Mouse (Mus musculus): Measurements from ENCODE around the gene Mgmt. TPM values are rescaled to one million over a fixed set of nuclear protein-coding genes. Genes with fewer than 3 reads are reported as not detected.

Gene Mgmt
- polyA plus RNA-seq, 1 experiment from 2014 or later, result 4.0 TPM

GRCm38 (mm10) chr7:137151854-137152253 is 257.4 kb downstream of the Mgmt start:
- H3K27ac ChIP-seq (ENCODE audit: poor library complexity, severe bottlenecking), result no peak overlapping the region
- no peaks in the 10 kb centered on the region for H3K4me1 ChIP-seq (replicated peaks)
- H3K9ac ChIP-seq, result no peak overlapping the region
- no peaks in the 10 kb centered on the region for H3K36me3 ChIP-seq
- WGBS, result 90% methylated on average over 2 of the region's 2 CpGs
- no peak overlapping the region for H3K4me3 ChIP-seq
- no peak for ATAC-seq (ENCODE audit: insufficient number of reproducible peaks, low FRiP score)
- H3K27me3 ChIP-seq (replicated peaks), result peaks cover 6% of the 10 kb centered on the region; the same call in 1 of the 2 replicates
- no peaks in the 10 kb centered on the region for H3K9me3 ChIP-seq (replicated peaks)
- H3K4me2 ChIP-seq, result no peak overlapping the region

- Histone ChIP-seq H3K4me1 (replicated peaks) (no peaks in the 10 kb centered on the region), H3K9me3 (replicated peaks) (no peaks in the 10 kb centered on the region), H3K27ac (ENCODE audit: poor library complexity, severe bottlenecking) (no peak overlapping the region), H3K27me3 (replicated peaks) (0 out of 2 replicates have a peak, but pooled peaks cover 2% of the 10 kb centered on the region), H3K9ac (no peak overlapping the region), H3K4me3 (no peak overlapping the region), H3K36me3 (no peaks in the 10 kb centered on the region), H3K4me2 (no peak overlapping the region)
- ATAC-seq (ENCODE audit: insufficient number of reproducible peaks, low FRiP score), result no peak
- WGBS, result 56% methylated on average over 2 of the region's 2 CpGs
Measured at GRCm38 (mm10) chr7:137154623-137155022, 260.2 kb downstream of the Mgmt start.

GRCm38 (mm10) chr7:137159086-137159485 is 264.7 kb downstream of the Mgmt start:
- Histone ChIP-seq H3K4me1 (replicated peaks) (no peaks in the 10 kb centered on the region), H3K9ac (no peak overlapping the region), H3K27me3 (replicated peaks) (0 out of 2 replicates have a peak, but pooled peaks cover 2% of the 10 kb centered on the region), H3K36me3 (no peaks in the 10 kb centered on the region), H3K27ac (ENCODE audit: poor library complexity, severe bottlenecking) (no peak overlapping the region), H3K9me3 (replicated peaks) (no peaks in the 10 kb centered on the region), H3K4me3 (no peak overlapping the region), H3K4me2 (no peak overlapping the region)
- no peak for ATAC-seq (ENCODE audit: insufficient number of reproducible peaks, low FRiP score)

GRCm38 (mm10) chr7:137172278-137172677 is 277.9 kb downstream of the Mgmt start:
- H3K27me3 ChIP-seq (replicated peaks), result no peaks in the 10 kb centered on the region
- no peaks in the 10 kb centered on the region for H3K4me1 ChIP-seq (replicated peaks)
- no peak for ATAC-seq (ENCODE audit: insufficient number of reproducible peaks, low FRiP score)
- peaks cover 6% of the 10 kb centered on the region; the same call in 1 of the 2 replicates for H3K9me3 ChIP-seq (replicated peaks)
- WGBS, result 73% methylated on average over 9 of the region's 9 CpGs
- no peak overlapping the region for H3K4me3 ChIP-seq
- H3K4me2 ChIP-seq, result no peak overlapping the region
- H3K9ac ChIP-seq, result no peak overlapping the region
- H3K36me3 ChIP-seq, result no peaks in the 10 kb centered on the region
- no peak overlapping the region for H3K27ac ChIP-seq (ENCODE audit: poor library complexity, severe bottlenecking)

Measured in heart, embryonic 12.5 days (tissue).